Comparison of ENCODE assay signal across 11 mouse cellular contexts in the genomic region with DNA sequence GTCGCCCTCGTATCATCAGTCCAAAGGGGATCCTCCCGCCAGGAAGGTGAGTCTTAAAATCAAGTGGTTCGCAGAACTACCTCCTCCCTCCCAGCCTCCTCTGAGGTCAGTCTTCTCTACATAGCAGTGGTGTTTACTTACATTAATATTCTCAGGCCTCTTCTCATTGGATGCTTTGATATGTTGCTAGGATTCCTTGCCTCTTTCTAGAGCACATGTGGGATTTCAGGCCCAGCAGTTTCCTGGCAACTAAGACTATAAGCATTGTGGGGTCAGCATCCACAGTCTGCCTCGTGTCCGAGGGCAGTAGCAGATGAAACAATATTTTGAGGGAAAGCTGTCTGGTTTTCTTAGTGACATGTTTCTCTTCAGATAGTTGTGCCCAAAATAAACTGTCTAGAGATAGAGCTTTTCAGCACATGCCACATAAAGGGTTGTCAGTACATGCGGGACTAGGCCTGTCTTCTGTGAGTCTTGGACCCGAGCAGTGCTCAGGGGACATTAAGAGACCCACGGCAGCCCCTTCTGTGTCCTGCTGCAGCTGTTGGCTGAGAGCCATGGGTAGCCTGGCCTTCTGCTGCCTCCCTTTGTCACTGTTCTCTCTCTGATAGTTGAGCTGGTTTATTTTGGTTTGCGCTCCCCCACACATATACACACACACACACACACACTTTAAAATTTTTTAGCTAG.
DNase-seq lines count a peak whose midpoint lies in the region; ATAC-seq and TF ChIP-seq lines count a peak whose summit lies in the region.
"Had no signal": no experiment of that assay in that cellular context is flagged by ENCODE, and none has a peak within 500 bp of the region (broad histone marks: within the 10 kb centered on the region; RNA-seq: fewer than 3 reads in every experiment).

No protein-coding gene starts in this region.

- peak overlapping the region; percentile 2; the same call in 1 of the 2 replicates for H3K9ac ChIP-seq in heart, embryonic 13.5 days
- no peak overlapping the region for H3K9ac ChIP-seq in lung, postnatal 0 days (replicated peaks; ENCODE audit: low read depth)
- no peak overlapping the region for H3K9ac ChIP-seq in hindbrain, postnatal 0 days (replicated peaks; ENCODE audit: low read length)
- H3K9ac ChIP-seq in neural tube, embryonic 15.5 days (replicated peaks), result no peak overlapping the region; the same call in 1 of the 2 replicates
- H3K9ac ChIP-seq: embryonic facial prominence, embryonic 15.5 days; liver, embryonic 14.5 days had no signal

- TF ChIP-seq EP300 in lung, postnatal 0 days (IDR thresholded peaks at IDR 0.05), result no peak

- H3K4me1 ChIP-seq in heart, embryonic 13.5 days, result peaks cover 40% of the 10 kb centered on the region
- no peaks in the 10 kb centered on the region for H3K4me1 ChIP-seq in lung, postnatal 0 days (ENCODE audit: insufficient read depth, low read depth, low read length)
- H3K4me1 ChIP-seq in hindbrain, postnatal 0 days (ENCODE audit: insufficient read depth, low read length), result 0 out of 2 replicates have a peak, but pooled peaks cover 10% of the 10 kb centered on the region
- H3K4me1 ChIP-seq in neural tube, embryonic 15.5 days, result peaks cover 22% of the 10 kb centered on the region
- H3K4me1 ChIP-seq: embryonic facial prominence, embryonic 15.5 days had no signal

- H3K36me3 ChIP-seq in heart, embryonic 13.5 days, result 0 out of 2 replicates have a peak, but pooled peaks cover 3% of the 10 kb centered on the region
- no peaks in the 10 kb centered on the region for H3K36me3 ChIP-seq in lung, postnatal 0 days (ENCODE audit: insufficient read depth, low read length)
- H3K36me3 ChIP-seq in hindbrain, postnatal 0 days (ENCODE audit: insufficient read depth, low read length), result no peaks in the 10 kb centered on the region
- no peaks in the 10 kb centered on the region; the same call in 1 of the 2 replicates for H3K36me3 ChIP-seq in neural tube, embryonic 15.5 days
- H3K36me3 ChIP-seq: embryonic facial prominence, embryonic 15.5 days had no signal

- WGBS in heart, embryonic 13.5 days, result 35% methylated on average over 10 of the region's 10 CpGs
- whole genome bisulfite sequencing in lung, postnatal 0 days, result 68% methylated on average over 10 of the region's 10 CpGs
- WGBS in hindbrain, postnatal 0 days, result 43% methylated on average over 10 of the region's 10 CpGs
- 57% methylated on average over 10 of the region's 10 CpGs for WGBS in neural tube, embryonic 15.5 days

- no peak for DNase-seq in heart, adult 8-10 months (ENCODE audit: low spot score)
- DNase-seq in lung, postnatal 0 days (ENCODE audit: low spot score), result peak; percentile 19
- no peak for DNase-seq in lung, postnatal 36 days
- peak; percentile 71 for DNase-seq in hindbrain, postnatal 0 days (ENCODE audit: low spot score)
- DNase-seq in adrenal gland, postnatal 4 days (ENCODE audit: low spot score in 2 of 2), result no peak
- DNase-seq: kidney, adult 11 months had no signal

- TF ChIP-seq CTCF in lung, postnatal 0 days (IDR thresholded peaks at IDR 0.05), result no peak
- no peak for TF ChIP-seq CTCF in hindbrain, postnatal 0 days (IDR thresholded peaks at IDR 0.05; ENCODE audit: low read depth)

- H3K4me3 ChIP-seq in heart, embryonic 13.5 days, result no peak overlapping the region
- no peak overlapping the region for H3K4me3 ChIP-seq in lung, postnatal 0 days (ENCODE audit: low read depth, low read length)
- H3K4me3 ChIP-seq in hindbrain, postnatal 0 days (ENCODE audit: low read length), result no peak overlapping the region
- H3K4me3 ChIP-seq in neural tube, embryonic 15.5 days (replicated peaks), result no peak overlapping the region
- H3K4me3 ChIP-seq: embryonic facial prominence, embryonic 15.5 days had no signal

- no peak overlapping the region for H3K4me2 ChIP-seq in heart, embryonic 13.5 days
- no peak overlapping the region for H3K4me2 ChIP-seq in lung, postnatal 0 days (replicated peaks; ENCODE audit: low read depth, low read length)
- no peak overlapping the region for H3K4me2 ChIP-seq in hindbrain, postnatal 0 days (ENCODE audit: low read depth, low read length)
- H3K4me2 ChIP-seq in neural tube, embryonic 15.5 days, result no peak overlapping the region
- H3K4me2 ChIP-seq: embryonic facial prominence, embryonic 15.5 days had no signal

- H3K27ac ChIP-seq in heart, embryonic 13.5 days (replicated peaks), result peak overlapping the region; percentile 89
- H3K27ac ChIP-seq in lung, postnatal 0 days (ENCODE audit: low read length), result no peak overlapping the region
- H3K27ac ChIP-seq in hindbrain, postnatal 0 days, result peak overlapping the region; percentile 60; the same call in 1 of the 2 replicates
- peak overlapping the region; percentile 69 for H3K27ac ChIP-seq in neural tube, embryonic 15.5 days (replicated peaks)
- H3K27ac ChIP-seq: embryonic facial prominence, embryonic 15.5 days; liver, embryonic 14.5 days had no signal

- H3K27me3 ChIP-seq in heart, embryonic 13.5 days (replicated peaks), result no peaks in the 10 kb centered on the region
- no peaks in the 10 kb centered on the region for H3K27me3 ChIP-seq in lung, postnatal 0 days (replicated peaks; ENCODE audit: insufficient read depth, low read length)
- no peaks in the 10 kb centered on the region for H3K27me3 ChIP-seq in hindbrain, postnatal 0 days (ENCODE audit: insufficient read depth, low read length)
- H3K27me3 ChIP-seq in neural tube, embryonic 15.5 days (replicated peaks), result no peaks in the 10 kb centered on the region
- H3K27me3 ChIP-seq: CH12.LX; embryonic facial prominence, embryonic 15.5 days had no signal

- H3K9me3 ChIP-seq in heart, embryonic 13.5 days, result no peaks in the 10 kb centered on the region
- no peaks in the 10 kb centered on the region for H3K9me3 ChIP-seq in lung, postnatal 0 days (ENCODE audit: low read length)
- H3K9me3 ChIP-seq in hindbrain, postnatal 0 days (ENCODE audit: low read length), result no peaks in the 10 kb centered on the region
- no peaks in the 10 kb centered on the region for H3K9me3 ChIP-seq in neural tube, embryonic 15.5 days (replicated peaks)
- H3K9me3 ChIP-seq: embryonic facial prominence, embryonic 15.5 days had no signal

- peak; percentile 51; the same call in 1 of the 2 replicates for ATAC-seq in heart, embryonic 13.5 days (ENCODE audit: extremely low read depth, insufficient number of reproducible peaks, low FRiP score, low TSS enrichment)
- peak; percentile 73 for ATAC-seq in lung, postnatal 0 days
- peak; percentile 67; the same call in 1 of the 2 replicates for ATAC-seq in hindbrain, postnatal 0 days
- ATAC-seq in neural tube, embryonic 15.5 days (ENCODE audit: low FRiP score), result peak; percentile 53; the same call in 1 of the 2 replicates

Comparison
In these comparisons a context has a peak if more than half of its experiments do, and no peak if none do; other contexts are left out.
1. DNase-seq: peak in lung, postnatal 0 days (single experiment) and hindbrain, postnatal 0 days (single experiment); none in heart, adult 8-10 months (single experiment), lung, postnatal 36 days (single experiment) and adrenal gland, postnatal 4 days (0 of 2).
2. Peak in every context shown above with its lines, with median percentiles within 50 percentile points of each other: ATAC-seq.